Mouse (Mus musculus): ENCODE measurements around the gene Wnt9a.
A peak's percentile ranks its signal among the peaks of the same experiment; 100 is the strongest.

The Wnt9a gene

GRCm38 (mm10) chr11:59302700-59303569 is 3.8 kb upstream of the Wnt9a start:
- DNase-seq (ENCODE audit: low read depth in 2 of 2, low spot score in 2 of 2) = peak; percentile 32 to 35

GRCm38 (mm10) chr11:59305008-59305820 is 1.5 kb upstream of the Wnt9a start:
- DNase-seq (ENCODE audit: low read depth in 2 of 2, low spot score in 2 of 2) = no peak

- DNase-seq (ENCODE audit: low read depth in 2 of 2, low spot score in 2 of 2) = no peak
Observed at GRCm38 (mm10) chr11:59305821-59306215, 910 bp upstream of the Wnt9a start.

- DNase-seq (ENCODE audit: low read depth in 2 of 2, low spot score in 2 of 2) = no peak
Observed at GRCm38 (mm10) chr11:59307422-59308163, 865 bp downstream of the Wnt9a start.

- DNase-seq (ENCODE audit: low read depth in 2 of 2, low spot score in 2 of 2) = no peak
Observed at GRCm38 (mm10) chr11:59308164-59308542, 1.4 kb downstream of the Wnt9a start.

- DNase-seq (ENCODE audit: low read depth in 2 of 2, low spot score in 2 of 2) = no peak
Observed at GRCm38 (mm10) chr11:59308625-59309024, 1.9 kb downstream of the Wnt9a start.

- DNase-seq (ENCODE audit: low read depth in 2 of 2, low spot score in 2 of 2) = no peak
Observed at GRCm38 (mm10) chr11:59309106-59309805, 2.5 kb downstream of the Wnt9a start.

GRCm38 (mm10) chr11:59309976-59310375 is 3.2 kb downstream of the Wnt9a start:
- DNase-seq (ENCODE audit: low read depth in 2 of 2, low spot score in 2 of 2) = no peak

GRCm38 (mm10) chr11:59312060-59312459 is 5.3 kb downstream of the Wnt9a start:
- no peak for DNase-seq (ENCODE audit: low read depth in 2 of 2, low spot score in 2 of 2)

- DNase-seq (ENCODE audit: low read depth in 2 of 2, low spot score in 2 of 2) = no peak
Observed at GRCm38 (mm10) chr11:59312501-59312900, 5.8 kb downstream of the Wnt9a start.

- no peak for DNase-seq (ENCODE audit: low read depth in 2 of 2, low spot score in 2 of 2)
Observed at GRCm38 (mm10) chr11:59313029-59313811, 6.5 kb downstream of the Wnt9a start.

GRCm38 (mm10) chr11:59313944-59314343 is 7.2 kb downstream of the Wnt9a start:
- no peak for DNase-seq (ENCODE audit: low read depth in 2 of 2, low spot score in 2 of 2)

- no peak for DNase-seq (ENCODE audit: low read depth in 2 of 2, low spot score in 2 of 2)
Observed at GRCm38 (mm10) chr11:59316517-59316916, 9.8 kb downstream of the Wnt9a start.

GRCm38 (mm10) chr11:59322988-59323387 is 16.3 kb downstream of the Wnt9a start:
- DNase-seq (ENCODE audit: low read depth in 2 of 2, low spot score in 2 of 2) = no peak

- no peak for DNase-seq (ENCODE audit: low read depth in 2 of 2, low spot score in 2 of 2)
Observed at GRCm38 (mm10) chr11:59324777-59325176, 18.0 kb downstream of the Wnt9a start.

- DNase-seq (ENCODE audit: low read depth in 2 of 2, low spot score in 2 of 2) = no peak
Observed at GRCm38 (mm10) chr11:59327625-59328024, 20.9 kb downstream of the Wnt9a start.

GRCm38 (mm10) chr11:59329616-59330015 is 22.9 kb downstream of the Wnt9a start:
- DNase-seq (ENCODE audit: low read depth in 2 of 2, low spot score in 2 of 2) = no peak

GRCm38 (mm10) chr11:59330560-59330959 is 23.8 kb downstream of the Wnt9a start:
- peak; percentile 25 to 37 for DNase-seq (ENCODE audit: low read depth in 2 of 2, low spot score in 2 of 2)

GRCm38 (mm10) chr11:59331167-59331869 is 24.6 kb downstream of the Wnt9a start:
- DNase-seq (ENCODE audit: low read depth in 2 of 2, low spot score in 2 of 2) = no peak

All from CD8-positive naive resting alpha-beta T cell, adult 2 months (primary cell).